Mouse (Mus musculus) CH12.LX (cell line): ENCODE measurements around the gene Grifin. TPM values are rescaled to one million over a fixed set of nuclear protein-coding genes. Genes with fewer than 3 reads are reported as not detected.

Source experiments
- DNase-seq: peaks from one replicate; pipeline ENCODE4 v3.0.0-alpha.2; 2013; ENCODE audit errors: extremely low read depth
- H3K27ac ChIP-seq: 2 replicates; pipeline ENCODE4 v1.5.1; 2012; ENCODE audit warnings: low read depth, mild to moderate bottlenecking, control low read depth, moderate library complexity; ENCODE audit not compliant: insufficient read depth
- H3K27me3 ChIP-seq: replicated peaks from 2 replicates; pipeline ENCODE3; 2012; ENCODE audit warnings: inconsistent platforms
- H3K36me3 ChIP-seq, 2 experiments: replicated peaks in 1 of 2; 2 replicates each; pipeline versions ENCODE3 to v1.6.1; 2012; ENCODE audit warnings: inconsistent platforms in 1 of 2, low read length in 1 of 2, mild to moderate bottlenecking in 1 of 2, mixed read lengths in 1 of 2, moderate library complexity in 1 of 2; ENCODE audit not compliant: control insufficient read depth in 1 of 2, insufficient read depth in 1 of 2
- H3K4me1 ChIP-seq, 2 experiments: 2 replicates each; pipeline ENCODE4 v1.6.1; 2012; ENCODE audit warnings: inconsistent platforms in 1 of 2, moderate library complexity in 1 of 2; ENCODE audit not compliant: insufficient read depth in 2 of 2, control insufficient read depth in 1 of 2
- H3K4me2 ChIP-seq: 2 replicates; pipeline ENCODE4 v1.6.1; 2012; ENCODE audit warnings: low read depth, mild to moderate bottlenecking, control low read depth; ENCODE audit not compliant: poor library complexity, insufficient read depth, severe bottlenecking
- H3K4me3 ChIP-seq, 3 experiments: fragments of 150-350 bp in 1 of 3; sonication (generic) in 1 of 3; replicated peaks in 1 of 3; 2 replicates each; pipeline versions ENCODE3 to v1.5.1; 2011 to 2012; ENCODE audit warnings: low read depth in 2 of 3, low read length in 2 of 3, mild to moderate bottlenecking in 2 of 3, moderate library complexity in 2 of 3, control low read depth in 1 of 3, improper control_type of control experiment in 1 of 3, inconsistent platforms in 1 of 3, mixed read lengths in 1 of 3; ENCODE audit not compliant: poor library complexity in 1 of 3
- H3K79me2 ChIP-seq: replicated peaks from 2 replicates; pipeline ENCODE4 v1.6.1; 2012; ENCODE audit warnings: mild to moderate bottlenecking, moderate library complexity; ENCODE audit not compliant: control insufficient read depth, poor library complexity, insufficient read depth, severe bottlenecking; ENCODE audit errors: extremely low read depth
- H3K9ac ChIP-seq: 2 replicates; pipeline ENCODE4 v1.6.1; 2012; ENCODE audit warnings: low read depth, mild to moderate bottlenecking, control low read depth, moderate library complexity; ENCODE audit not compliant: insufficient read depth
- H3K9me3 ChIP-seq: replicated peaks from 2 replicates; pipeline ENCODE3; 2012; ENCODE audit warnings: low read length, inconsistent platforms, mixed read lengths
- BHLHE40 ChIP-seq: IDR thresholded peaks from 2 replicates; pipeline ENCODE4 v1.6.1; 2011; ENCODE audit warnings: mild to moderate bottlenecking, low read depth, low read length, improper control_type of control experiment
- CHD1 ChIP-seq: IDR thresholded peaks from 2 replicates; pipeline ENCODE4 v1.6.1; 2012; ENCODE audit warnings: low read depth, low read length, improper control_type of control experiment, inconsistent platforms
- CTCF ChIP-seq, 2 experiments: IDR thresholded peaks in 1 of 2; conservative IDR thresholded peaks in 1 of 2; 2 replicates each; pipeline ENCODE4 v1.5.1; 2011 to 2012; ENCODE audit warnings: low read depth in 2 of 2, low read length in 2 of 2, improper control_type of control experiment in 1 of 2, inconsistent platforms in 1 of 2, mild to moderate bottlenecking in 1 of 2, moderate library complexity in 1 of 2
- E2F4 ChIP-seq: IDR thresholded peaks from 2 replicates; pipeline ENCODE4 v1.6.1; 2011; ENCODE audit warnings: low read depth, low read length, improper control_type of control experiment; ENCODE audit not compliant: insufficient replicate concordance
- ELF1 ChIP-seq: IDR thresholded peaks from 2 replicates; pipeline ENCODE4 v1.6.1; 2014; ENCODE audit warnings: low read depth, mild to moderate bottlenecking, inconsistent platforms, low read length, improper control_type of control experiment
- EP300 ChIP-seq: IDR thresholded peaks from 2 replicates; pipeline ENCODE4 v1.6.1; 2011; ENCODE audit warnings: low read length, improper control_type of control experiment
- ETS1 ChIP-seq: conservative IDR thresholded peaks from 2 replicates; pipeline ENCODE4 v1.6.1; 2012; ENCODE audit warnings: low read depth, mild to moderate bottlenecking, inconsistent platforms, low read length, improper control_type of control experiment, moderate library complexity
- GABPA ChIP-seq: IDR thresholded peaks from 2 replicates; pipeline ENCODE4 v1.6.1; 2012; ENCODE audit warnings: low read depth, low read length, improper control_type of control experiment, inconsistent platforms; ENCODE audit not compliant: insufficient replicate concordance
- IRF4 ChIP-seq: IDR thresholded peaks from 2 replicates; pipeline ENCODE4 v1.6.1; 2014; ENCODE audit warnings: low read depth, mild to moderate bottlenecking, inconsistent platforms, low read length, improper control_type of control experiment
- MAFK ChIP-seq: IDR thresholded peaks from 2 replicates; pipeline ENCODE4 v1.6.1; 2011; ENCODE audit warnings: low read length, improper control_type of control experiment; ENCODE audit not compliant: insufficient replicate concordance
- MAX ChIP-seq: IDR thresholded peaks from 2 replicates; pipeline ENCODE4 v1.6.1; 2011; ENCODE audit warnings: low read length, improper control_type of control experiment
- MEF2A ChIP-seq: IDR thresholded peaks from 2 replicates; pipeline ENCODE4 v1.6.1; 2014; ENCODE audit warnings: low read depth, mild to moderate bottlenecking, inconsistent platforms, low read length, improper control_type of control experiment, borderline replicate concordance
- PAX5 ChIP-seq: IDR thresholded peaks from 2 replicates; pipeline ENCODE4 v1.6.1; 2012; ENCODE audit warnings: low read length, inconsistent platforms, mixed read lengths
- POLR2A ChIP-seq: IDR thresholded peaks from 2 replicates; pipeline ENCODE4 v1.6.1; 2011; ENCODE audit warnings: low read depth, mild to moderate bottlenecking, improper control_type of control experiment, low read length
- RAD21 ChIP-seq: IDR thresholded peaks from 2 replicates; pipeline ENCODE4 v1.6.1; 2011; ENCODE audit warnings: low read depth, mild to moderate bottlenecking, low read length, improper control_type of control experiment, moderate library complexity
- SIN3A ChIP-seq: IDR thresholded peaks from 2 replicates; pipeline ENCODE4 v1.6.1; 2012; ENCODE audit warnings: low read length, improper control_type of control experiment, inconsistent platforms
- TBP ChIP-seq: conservative IDR thresholded peaks from 2 replicates; pipeline ENCODE4 v1.6.1; 2011; ENCODE audit warnings: low read depth, low read length, improper control_type of control experiment
- TCF12 ChIP-seq: IDR thresholded peaks from 2 replicates; pipeline ENCODE4 v1.6.1; 2014; ENCODE audit warnings: low read depth, mild to moderate bottlenecking, inconsistent platforms, low read length, improper control_type of control experiment
- UBTF ChIP-seq: IDR thresholded peaks from 2 replicates; pipeline ENCODE4 v1.6.1; 2012; ENCODE audit warnings: low read depth, mild to moderate bottlenecking, inconsistent platforms, low read length, improper control_type of control experiment, moderate library complexity
- USF2 ChIP-seq: conservative IDR thresholded peaks from 2 replicates; pipeline ENCODE4 v1.6.1; 2011; ENCODE audit warnings: low read depth, low read length, improper control_type of control experiment
- ZC3H11A ChIP-seq: IDR thresholded peaks from 2 replicates; pipeline ENCODE4 v1.6.1; 2012; ENCODE audit warnings: low read depth, mild to moderate bottlenecking, inconsistent platforms, low read length, improper control_type of control experiment
- dilution Hi-C: fragments of 300-500 bp; cut with MboI; formaldehyde crosslinking; loops from 2 replicates; pipeline ENCODE4 v1.14.3; 2020; ENCODE audit warnings: low sequenced_read_pairs; ENCODE audit not compliant: extremely low pct_unique_long_range_greater_than_20kb, extremely low pct_ligation_motif_present
- in situ Hi-C: fragments of 300-500 bp; cut with MboI; formaldehyde crosslinking; loops from 3 replicates; pipeline ENCODE4 v1.14.3; 2019; ENCODE audit warnings: low sequenced_read_pairs, low pct_ligation_motif_present, low pct_unique_long_range_greater_than_20kb, mixed read lengths
- polyA plus RNA-seq: library from polyadenylated mRNA; unstranded; fragments of >175 nt; gene quantifications from 2 replicates; pipeline ENCODE4 v1.2.1, GENCODE M21; 2012; ENCODE audit warnings: low read depth; ENCODE audit not compliant: insufficient read length
- total RNA-seq, 2 experiments: library from RNA; depleted of rRNA; stranded (reverse); fragments of 300-350 nt in 1 of 2; fragments of >200 nt in 1 of 2; gene quantifications; 2 replicates each; pipeline ENCODE4 v1.2.3; 2012 to 2014

Gene Grifin
- total and polyA plus RNA-seq, 3 experiments = not detected

DNA sequence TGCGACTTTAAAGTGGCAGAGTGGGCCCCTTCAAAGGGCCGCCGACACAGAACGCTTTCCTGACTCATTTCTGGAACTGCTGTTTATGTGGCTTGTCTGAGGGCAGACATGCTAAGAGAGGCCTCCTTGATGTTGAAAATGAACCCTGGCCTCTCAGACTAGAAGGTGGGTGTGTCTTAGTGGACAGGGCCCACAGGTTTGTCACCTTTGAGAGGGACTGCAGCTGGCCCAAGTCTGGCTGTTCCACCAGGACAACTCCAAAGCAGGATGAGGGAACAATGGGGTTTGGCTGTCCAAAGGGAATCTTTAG, 47.0 kb downstream of the Grifin start (continued):
- TF ChIP-seq ETS1 = peak; percentile 86
- TF ChIP-seq IRF4 = peak; percentile 99
- TF ChIP-seq BHLHE40 = peak; percentile 67
- TF ChIP-seq SIN3A = peak; percentile 83
- TF ChIP-seq USF2 = no peak
- TF ChIP-seq TBP = no peak
- no peak for TF ChIP-seq MAFK
- no peak for TF ChIP-seq E2F4
- TF ChIP-seq ZC3H11A = no peak
- TF ChIP-seq ELF1 = no peak
- TF ChIP-seq TCF12 = peak; percentile 63
- TF ChIP-seq PAX5 = no peak
- TF ChIP-seq RAD21 = no peak

- Histone ChIP-seq H3K4me2 (peak overlapping the region; percentile 80), H3K27ac (peak overlapping the region; percentile 99), H3K9ac (peak overlapping the region; percentile 71), H3K4me3 (peak overlapping the region; percentile 35 to 63 (median 55)), H3K9me3 (no peaks in the 10 kb centered on the region), H3K4me1 (peaks cover 32 to 85% of the 10 kb centered on the region in 2 experiments), H3K27me3 (no peaks in the 10 kb centered on the region), H3K79me2 (peaks cover 11% of the 10 kb centered on the region), H3K36me3 (peaks cover 5 to 32% of the 10 kb centered on the region in 2 experiments)
- dilution Hi-C loops (no loop called here), in situ Hi-C loops (no loop called here)
- DNase-seq = peak; percentile 59
- no peak for TF ChIP-seq GABPA
- no peak for TF ChIP-seq MEF2A
- TF ChIP-seq CTCF (conservative IDR thresholded peaks at IDR 0.05 in 1 of 2, IDR thresholded peaks at IDR 0.05 in 1 of 2; ENCODE audit: low read depth in 2 of 2, low read length in 2 of 2) = no peak
- peak; percentile 68; the same call in 1 of the 2 replicates for TF ChIP-seq CHD1
- TF ChIP-seq POLR2A = peak; percentile 41; the same call in 1 of the 2 replicates
- TF ChIP-seq PAX5 = no peak
- no peak for TF ChIP-seq ELF1
- TF ChIP-seq MAFK = 0 out of 2 replicates have a peak, but pooled peaks have one; percentile 5
- no peak for TF ChIP-seq UBTF
- TF ChIP-seq MAX = 0 out of 2 replicates have a peak, but pooled peaks have one; percentile 32
- no peak for TF ChIP-seq EP300
These were observed 47.5 kb downstream of the Grifin start for GRCm38 (mm10) chr5:140517159-140517920.
